Mouse (Mus musculus) heart, embryonic 10.5 days (tissue): ENCODE results near the gene Ift27. TPM values are rescaled to one million over a fixed set of nuclear protein-coding genes. Genes with fewer than 3 reads are reported as not detected.

Experiments
- DNase-seq: peaks from one replicate; pipeline ENCODE4 v3.0.0-alpha.2; 2017; ENCODE audit warnings: low spot score
- H3K27ac ChIP-seq: fragments of 300-500 bp; sonication (generic); 2 replicates; pipeline ENCODE4 v1.5.1; 2016; ENCODE audit warnings: mild to moderate bottlenecking
- H3K27me3 ChIP-seq: fragments of 300-500 bp; sonication (generic); 2 replicates; pipeline ENCODE4 v1.6.1; 2016; ENCODE audit warnings: mild to moderate bottlenecking; ENCODE audit not compliant: poor library complexity, insufficient read depth, severe bottlenecking
- H3K36me3 ChIP-seq: fragments of 300-500 bp; sonication (generic); 2 replicates; pipeline ENCODE4 v1.6.1; 2016; ENCODE audit warnings: mild to moderate bottlenecking, moderate library complexity
- H3K4me1 ChIP-seq: fragments of 300-500 bp; sonication (generic); 2 replicates; pipeline ENCODE4 v1.6.1; 2016; ENCODE audit warnings: mild to moderate bottlenecking
- H3K4me3 ChIP-seq: fragments of 300-500 bp; sonication (generic); 2 replicates; pipeline ENCODE4 v1.5.1; 2016; ENCODE audit warnings: mild to moderate bottlenecking, moderate library complexity
- H3K9me3 ChIP-seq: fragments of 300-500 bp; sonication (generic); 2 replicates; pipeline ENCODE4 v1.6.1; 2016; ENCODE audit warnings: mild to moderate bottlenecking, moderate library complexity
- WGBS: fragments of 180-500 bp; shearing (Covaris S2); methylation state at CpG from one replicate; pipeline ENCODE4 v1.1.7; 2016; 5-methylcytosine and 5-hydroxymethylcytosine counted together
- polyA plus RNA-seq: library from polyadenylated mRNA; unstranded; fragments of >200 nt; fragmentation: Nextera tagmentation; extraction: Ambion mirVana; gene quantifications from 2 replicates; pipeline ENCODE4 v1.2.1, GENCODE M21; 2016

Gene Ift27
- polyA plus RNA-seq, 1 experiment from 2014 or later, result 60.4 TPM

- Histone ChIP-seq H3K27ac (no peak overlapping the region), H3K4me1 (no peaks in the 10 kb centered on the region), H3K4me3 (no peak overlapping the region), H3K27me3 (no peaks in the 10 kb centered on the region), H3K36me3 (peaks cover 12% of the 10 kb centered on the region; the same call in 1 of the 2 replicates), H3K9me3 (no peaks in the 10 kb centered on the region)
- WGBS, result 71% methylated on average over 4 of the region's 4 CpGs
- no peak for DNase-seq
Observed at GRCm38 (mm10) chr15:78165292-78165691, 8.6 kb downstream of the Ift27 start.

GRCm38 (mm10) chr15:78164466-78164865 is 9.4 kb downstream of the Ift27 start:
- H3K27ac ChIP-seq, result no peak overlapping the region
- WGBS, result 87% methylated on average over 11 of the region's 11 CpGs
- no peaks in the 10 kb centered on the region for H3K9me3 ChIP-seq
- no peak for DNase-seq
- H3K27me3 ChIP-seq, result no peaks in the 10 kb centered on the region
- no peak overlapping the region for H3K4me3 ChIP-seq
- no peaks in the 10 kb centered on the region for H3K4me1 ChIP-seq
- H3K36me3 ChIP-seq, result peaks cover 12% of the 10 kb centered on the region; the same call in 1 of the 2 replicates

- Histone ChIP-seq H3K27ac (no peak overlapping the region), H3K9me3 (no peaks in the 10 kb centered on the region), H3K4me3 (no peak overlapping the region), H3K27me3 (no peaks in the 10 kb centered on the region), H3K4me1 (no peaks in the 10 kb centered on the region), H3K36me3 (peaks cover 9% of the 10 kb centered on the region; the same call in 1 of the 2 replicates)
- 81% methylated on average over 9 of the region's 9 CpGs for WGBS
- no peak for DNase-seq
Observed at GRCm38 (mm10) chr15:78161946-78162345, 12.0 kb downstream of the Ift27 start.

GRCm38 (mm10) chr15:78158335-78158734 is 15.6 kb downstream of the Ift27 start:
- Histone ChIP-seq H3K9me3 (no peaks in the 10 kb centered on the region), H3K4me3 (no peak overlapping the region), H3K36me3 (peaks cover 2% of the 10 kb centered on the region; the same call in 1 of the 2 replicates), H3K27ac (no peak overlapping the region), H3K27me3 (no peaks in the 10 kb centered on the region), H3K4me1 (no peaks in the 10 kb centered on the region)
- 70% methylated on average over 5 of the region's 5 CpGs for WGBS
- DNase-seq, result no peak

- Histone ChIP-seq H3K4me3 (no peak overlapping the region), H3K36me3 (peaks cover 2% of the 10 kb centered on the region; the same call in 1 of the 2 replicates), H3K4me1 (no peaks in the 10 kb centered on the region), H3K27ac (no peak overlapping the region), H3K9me3 (no peaks in the 10 kb centered on the region), H3K27me3 (no peaks in the 10 kb centered on the region)
- no peak for DNase-seq
- 68% methylated on average over 4 of the region's 4 CpGs for WGBS
Observed at GRCm38 (mm10) chr15:78157824-78158223, 16.1 kb downstream of the Ift27 start.

- WGBS, result 78% methylated on average over 8 of the region's 8 CpGs
- H3K36me3 ChIP-seq, result peaks cover 2% of the 10 kb centered on the region; the same call in 1 of the 2 replicates
- no peaks in the 10 kb centered on the region for H3K9me3 ChIP-seq
- no peak for DNase-seq
- no peak overlapping the region for H3K27ac ChIP-seq
- H3K27me3 ChIP-seq, result no peaks in the 10 kb centered on the region
- no peak overlapping the region for H3K4me3 ChIP-seq
- no peaks in the 10 kb centered on the region for H3K4me1 ChIP-seq
Observed at GRCm38 (mm10) chr15:78157330-78157729, 16.6 kb downstream of the Ift27 start.

GRCm38 (mm10) chr15:78155421-78155820 is 18.5 kb downstream of the Ift27 start:
- no peaks in the 10 kb centered on the region for H3K4me1 ChIP-seq
- no peak overlapping the region for H3K4me3 ChIP-seq
- WGBS, result 83% methylated on average over 6 of the region's 6 CpGs
- H3K27me3 ChIP-seq, result no peaks in the 10 kb centered on the region
- no peak for DNase-seq
- H3K9me3 ChIP-seq, result no peaks in the 10 kb centered on the region
- no peak overlapping the region for H3K27ac ChIP-seq
- no peaks in the 10 kb centered on the region for H3K36me3 ChIP-seq

GRCm38 (mm10) chr15:78153045-78153775 is 20.7 kb downstream of the Ift27 start:
- DNase-seq, result no peak
- Histone ChIP-seq H3K27me3 (0 out of 2 replicates have a peak, but pooled peaks cover 5% of the 10 kb centered on the region), H3K9me3 (no peaks in the 10 kb centered on the region), H3K4me1 (no peaks in the 10 kb centered on the region), H3K4me3 (no peak overlapping the region), H3K36me3 (no peaks in the 10 kb centered on the region), H3K27ac (no peak overlapping the region)
- WGBS, result 57% methylated on average over 11 of the region's 11 CpGs

- H3K36me3 ChIP-seq, result no peaks in the 10 kb centered on the region
- DNase-seq, result no peak
- no peak overlapping the region for H3K27ac ChIP-seq
- H3K9me3 ChIP-seq, result no peaks in the 10 kb centered on the region
- peaks cover 10% of the 10 kb centered on the region; the same call in 1 of the 2 replicates for H3K27me3 ChIP-seq
- WGBS, result 72% methylated on average over 7 of the region's 7 CpGs
- no peaks in the 10 kb centered on the region for H3K4me1 ChIP-seq
- no peak overlapping the region for H3K4me3 ChIP-seq
Observed at GRCm38 (mm10) chr15:78148565-78148964, 25.3 kb downstream of the Ift27 start.

- Histone ChIP-seq H3K27me3 (no peaks in the 10 kb centered on the region; the same call in 1 of the 2 replicates), H3K4me3 (no peak overlapping the region), H3K36me3 (no peaks in the 10 kb centered on the region), H3K27ac (no peak overlapping the region), H3K4me1 (0 out of 2 replicates have a peak, but pooled peaks cover 2% of the 10 kb centered on the region), H3K9me3 (no peaks in the 10 kb centered on the region)
- WGBS, result 74% methylated on average over 8 of the region's 8 CpGs
- no peak for DNase-seq
Observed at GRCm38 (mm10) chr15:78140226-78140625, 33.7 kb downstream of the Ift27 start.

- Histone ChIP-seq H3K27me3 (peaks cover 2% of the 10 kb centered on the region; the same call in 1 of the 2 replicates), H3K27ac (no peak overlapping the region), H3K9me3 (no peaks in the 10 kb centered on the region), H3K4me3 (no peak overlapping the region), H3K36me3 (no peaks in the 10 kb centered on the region), H3K4me1 (no peaks in the 10 kb centered on the region)
- WGBS, result 55% methylated on average over 6 of the region's 6 CpGs
- no peak for DNase-seq
Observed at GRCm38 (mm10) chr15:78134606-78135005, 39.3 kb downstream of the Ift27 start.

- Histone ChIP-seq H3K27ac (no peak overlapping the region), H3K4me3 (no peak overlapping the region), H3K4me1 (no peaks in the 10 kb centered on the region), H3K36me3 (no peaks in the 10 kb centered on the region), H3K9me3 (no peaks in the 10 kb centered on the region), H3K27me3 (peaks cover 8% of the 10 kb centered on the region; the same call in 1 of the 2 replicates)
- DNase-seq, result no peak
- WGBS, result 55% methylated on average over 2 of the region's 2 CpGs
Observed at GRCm38 (mm10) chr15:78133389-78133788, 40.5 kb downstream of the Ift27 start.

GRCm38 (mm10) chr15:78119704-78120103 is 54.2 kb downstream of the Ift27 start, which contains the start of gene Cacng2:
TSS of gene Cacng2 (minus strand) at chr15:78120028.
- Histone ChIP-seq H3K4me3 (peak within 1 kb of the TSS; percentile 53), H3K27me3 (peaks cover 40% of the 10 kb centered on the region)
- WGBS, result under 1% methylated on average over 40 of the region's 42 CpGs

More at GRCm38 (mm10) chr15:78119704-78120103, 54.2 kb downstream of the Ift27 start, which contains the start of gene Cacng2:
- Histone ChIP-seq H3K36me3 (no peaks in the 10 kb centered on the region), H3K4me1 (peaks cover 8% of the 10 kb centered on the region), H3K9me3 (no peaks in the 10 kb centered on the region), H3K27ac (no peak within 1 kb of the TSS)
- DNase-seq, result peak; percentile 97
